Mouse (Mus musculus) thymus, postnatal 0 days (tissue): ENCODE measurements around the gene Smarcd3. TPM values are rescaled to one million over a fixed set of nuclear protein-coding genes. Genes with fewer than 3 reads are reported as not detected.

Source experiments
- DNase-seq: peaks from one replicate; pipeline ENCODE4 v3.0.0-alpha.2; 2015; ENCODE audit warnings: low spot score
- polyA plus RNA-seq: library from polyadenylated mRNA; unstranded; fragments of >200 nt; fragmentation: Nextera tagmentation; extraction: Ambion mirVana; gene quantifications from 2 replicates; pipeline ENCODE4 v1.2.1, GENCODE M21; 2015

The Smarcd3 gene
- 2.0 and 2.5 TPM in 2 replicates for polyA plus RNA-seq

DNA sequence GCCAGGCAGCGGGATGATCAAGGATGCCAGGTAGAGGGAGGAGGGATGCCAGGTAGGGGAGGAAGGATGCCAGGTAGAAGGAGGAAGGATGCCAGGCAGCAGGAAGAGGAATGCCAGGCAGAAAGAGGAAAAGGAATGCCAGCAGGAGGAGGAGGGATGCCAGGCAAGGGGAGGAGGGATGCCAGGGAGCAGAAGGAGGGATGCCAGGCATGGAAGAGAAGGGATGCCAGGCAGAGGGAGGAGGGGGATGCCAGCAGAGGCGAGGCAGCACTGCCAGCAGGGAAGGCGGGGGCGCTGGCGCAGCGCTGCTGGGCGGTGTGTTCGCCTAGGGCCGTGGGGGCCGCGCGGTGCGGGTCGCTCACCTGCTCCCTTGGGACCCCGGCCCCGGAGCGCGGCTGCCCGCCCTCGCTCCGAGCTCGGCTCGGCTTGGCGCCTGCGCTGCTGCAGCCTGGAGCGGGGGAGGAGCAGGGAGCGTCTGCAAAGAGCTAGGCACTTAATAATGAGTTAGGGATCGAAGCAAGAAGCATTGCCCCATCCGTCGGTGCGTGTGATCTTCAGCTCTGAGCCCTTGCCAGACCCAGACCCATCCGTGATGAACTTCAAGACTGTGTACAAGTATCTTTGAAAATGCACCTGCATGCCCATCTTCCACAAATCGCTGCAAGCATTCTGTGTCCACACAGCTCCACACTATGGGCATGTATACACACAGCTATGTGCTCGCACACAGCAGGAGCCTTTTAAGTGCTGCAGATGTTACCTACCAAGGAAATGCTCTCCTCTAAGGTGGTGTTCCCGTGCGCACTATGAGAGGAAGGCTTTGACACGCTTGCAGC lies at the start of gene Smarcd3:
Gene Smarcd3 (minus strand): TSS at position 426 of the 836 bp plus-strand sequence.
- DNase-seq: no peak

DNA sequence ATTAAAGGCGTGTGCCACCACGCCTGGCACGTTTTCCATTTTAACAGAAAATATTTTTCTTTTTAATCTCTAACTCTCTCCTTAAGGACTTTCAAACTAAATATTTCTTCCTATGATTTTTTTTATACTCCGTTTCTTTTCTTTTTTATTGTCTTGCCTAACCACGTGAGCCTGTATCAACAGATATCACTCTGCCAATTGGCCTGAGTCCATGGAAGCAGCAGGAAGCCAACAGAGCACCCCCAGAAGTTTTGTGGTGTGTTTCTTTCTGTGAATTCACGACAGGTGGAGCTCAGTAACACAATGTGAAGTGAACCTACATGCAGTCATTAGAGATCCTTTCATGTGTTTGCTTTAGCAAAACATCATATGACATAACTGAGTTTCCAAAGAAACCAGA lies 37.2 kb upstream of the Smarcd3 start:
- DNase-seq: no peak

- no peak for DNase-seq
These were observed 35.7 kb upstream of the Smarcd3 start for GRCm38 (mm10) chr5:24659708-24660423.

GRCm38 (mm10) chr5:24657113-24657512 lies 32.9 kb upstream of the Smarcd3 start:
- no peak for DNase-seq

GRCm38 (mm10) chr5:24654491-24654890 lies 30.3 kb upstream of the Smarcd3 start:
- no peak for DNase-seq

GRCm38 (mm10) chr5:24652780-24653179 lies 28.6 kb upstream of the Smarcd3 start:
- DNase-seq: no peak

GRCm38 (mm10) chr5:24651768-24652752 lies 27.8 kb upstream of the Smarcd3 start:
- DNase-seq: peak; percentile 73

- no peak for DNase-seq
These were observed 27.1 kb upstream of the Smarcd3 start for GRCm38 (mm10) chr5:24651356-24651755.

DNA sequence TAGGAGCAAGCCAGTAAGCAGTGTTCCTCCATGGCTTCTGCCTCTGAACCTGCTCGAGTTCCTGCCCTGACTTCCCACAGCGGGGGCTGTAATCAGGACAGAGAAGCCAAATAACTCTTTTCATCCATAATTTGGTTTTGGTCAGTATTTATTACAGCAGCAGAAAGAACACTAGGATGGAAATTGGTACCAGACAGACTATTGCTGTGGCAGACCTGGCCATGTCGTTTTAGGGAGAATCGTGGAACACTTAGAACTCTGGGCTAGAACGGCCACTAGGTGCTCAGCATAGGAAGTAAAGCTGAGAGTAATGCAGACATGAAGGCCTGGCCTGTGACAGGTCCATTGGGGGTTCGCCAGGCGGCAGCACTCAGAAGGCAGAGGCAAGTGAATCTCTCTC lies 25.5 kb upstream of the Smarcd3 start:
- no peak for DNase-seq

DNA sequence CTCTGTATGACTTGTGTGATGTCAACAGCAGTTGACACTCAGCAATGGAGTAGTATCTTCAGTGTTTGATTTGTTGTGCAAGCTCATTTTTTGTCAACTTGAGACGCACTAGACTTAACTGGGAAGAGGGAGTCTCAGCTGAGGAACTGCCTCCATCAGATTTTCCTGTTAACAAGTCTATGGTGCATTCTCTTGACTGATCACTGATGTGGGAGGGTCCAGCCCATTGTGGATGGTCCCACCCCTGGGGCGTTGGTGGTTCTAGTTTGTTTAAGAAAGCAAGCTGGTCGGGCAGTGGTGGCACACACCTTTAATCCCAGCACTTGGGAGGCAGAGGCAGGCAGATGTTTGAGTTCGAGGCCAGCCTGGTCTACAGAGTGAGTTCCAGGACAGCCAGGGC lies 25.0 kb upstream of the Smarcd3 start:
- no peak for DNase-seq

DNA sequence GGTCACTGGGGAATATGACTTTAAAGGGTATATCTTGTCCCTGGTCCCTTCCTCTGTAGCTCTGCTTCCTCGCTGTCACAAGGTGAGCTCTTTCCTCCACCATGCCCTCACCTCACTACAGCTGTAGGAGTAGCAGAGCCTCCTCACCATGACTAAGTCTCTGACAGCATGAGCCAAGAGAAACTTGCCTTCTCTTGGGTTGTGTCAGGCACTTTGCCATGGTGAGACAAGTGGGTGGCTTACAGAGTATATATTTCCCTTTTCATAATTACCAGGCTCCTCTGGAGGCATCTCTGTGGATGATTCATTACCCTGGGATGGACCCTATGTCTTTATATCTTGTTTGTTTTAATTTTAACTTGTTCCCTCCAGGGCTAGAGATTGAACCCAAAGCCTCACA lies 21.2 kb upstream of the Smarcd3 start:
- DNase-seq: no peak

DNA sequence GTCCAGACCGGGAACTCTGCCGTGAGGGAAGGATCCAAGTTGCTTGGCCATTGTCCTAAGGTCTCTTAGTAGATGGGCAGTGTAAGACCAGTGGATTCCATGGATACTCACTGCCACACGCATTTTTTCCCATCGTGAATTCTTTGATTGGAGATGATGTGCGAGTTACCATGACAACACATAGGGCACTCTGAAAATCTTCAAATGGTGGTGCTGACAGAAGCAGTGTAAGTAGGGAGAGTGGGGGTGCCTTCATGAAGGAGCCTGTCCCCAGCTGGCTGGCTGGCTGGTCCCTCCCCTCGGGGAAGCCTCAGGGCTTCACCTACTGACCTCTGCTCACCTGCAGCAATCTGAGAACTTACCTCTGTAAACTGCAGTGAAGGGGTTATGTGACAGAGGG lies 14.9 kb upstream of the Smarcd3 start:
- DNase-seq: no peak

DNA sequence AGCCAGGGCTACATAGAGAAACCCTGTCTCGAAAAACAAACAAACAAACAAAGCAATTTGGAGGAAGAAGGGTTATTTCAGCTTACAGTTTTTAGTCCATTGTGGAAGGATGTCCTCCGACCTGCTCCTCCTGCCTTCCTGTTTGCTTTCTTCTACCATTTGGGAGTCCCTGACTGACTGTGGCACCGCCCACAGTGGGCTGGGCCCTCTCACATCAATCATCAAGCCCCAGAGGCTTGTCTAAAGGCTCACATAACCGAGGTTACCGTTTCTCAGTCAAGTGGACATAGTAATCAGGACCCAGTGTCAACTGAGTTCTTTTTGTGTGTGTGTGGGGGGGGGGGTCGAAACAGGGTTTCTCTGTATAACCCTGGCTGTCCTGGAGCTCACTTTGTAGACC lies 13.9 kb upstream of the Smarcd3 start:
- DNase-seq: no peak

- DNase-seq: no peak
These were observed 12.8 kb upstream of the Smarcd3 start for GRCm38 (mm10) chr5:24636987-24637386.

DNA sequence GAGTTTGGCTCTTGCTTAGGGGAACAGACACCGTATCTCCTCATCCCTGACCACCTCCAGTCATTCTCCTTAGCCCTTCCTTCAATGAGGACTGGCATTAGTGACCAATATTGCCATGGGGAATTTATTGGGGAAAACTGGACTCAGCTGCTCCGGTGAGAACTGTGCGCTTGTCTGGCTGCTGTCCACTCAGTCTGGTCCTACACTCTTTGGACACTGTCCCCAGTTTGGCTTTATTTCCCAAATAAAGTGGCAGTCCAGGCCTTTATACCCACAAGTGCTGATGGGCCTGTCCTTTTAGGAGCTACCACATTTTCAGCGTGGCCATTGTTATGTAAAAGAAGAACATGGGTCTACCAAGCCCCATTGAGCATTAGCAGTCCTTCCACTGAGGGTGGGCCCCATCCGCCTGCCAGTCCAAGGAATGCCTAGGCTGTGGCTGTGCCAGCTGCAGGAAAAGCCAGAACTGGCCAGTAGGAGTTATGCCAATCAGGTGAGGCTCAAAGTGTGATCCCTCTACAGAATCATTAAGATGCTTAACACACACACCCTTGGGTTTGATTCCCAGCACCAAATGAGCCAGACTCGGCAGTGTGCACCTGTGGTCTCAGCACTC lies 11.4 kb upstream of the Smarcd3 start:
- DNase-seq: no peak

DNA sequence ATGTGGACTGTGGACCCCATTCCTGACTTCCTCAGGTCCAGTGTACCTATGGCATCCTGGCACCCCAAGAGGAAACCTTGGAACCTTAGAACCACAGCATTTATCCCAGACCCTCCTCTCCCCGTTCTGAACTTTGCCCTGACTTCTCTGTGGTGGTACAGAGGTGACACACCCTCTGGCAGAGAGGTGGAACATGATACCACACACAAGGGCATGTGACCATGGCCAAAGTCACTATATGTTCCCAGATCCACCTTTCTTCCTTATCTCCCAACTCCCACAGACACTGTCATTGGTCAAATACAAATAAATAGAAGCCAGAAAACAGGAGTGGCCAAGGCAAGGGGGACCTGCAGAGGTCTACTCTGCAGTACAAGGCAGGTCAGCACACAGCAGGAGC lies 10.9 kb upstream of the Smarcd3 start:
- no peak for DNase-seq

GRCm38 (mm10) chr5:24629712-24630111 lies 5.5 kb upstream of the Smarcd3 start:
- no peak for DNase-seq

- no peak for DNase-seq
These were observed 560 bp upstream of the Smarcd3 start for GRCm38 (mm10) chr5:24624822-24625120.

DNA sequence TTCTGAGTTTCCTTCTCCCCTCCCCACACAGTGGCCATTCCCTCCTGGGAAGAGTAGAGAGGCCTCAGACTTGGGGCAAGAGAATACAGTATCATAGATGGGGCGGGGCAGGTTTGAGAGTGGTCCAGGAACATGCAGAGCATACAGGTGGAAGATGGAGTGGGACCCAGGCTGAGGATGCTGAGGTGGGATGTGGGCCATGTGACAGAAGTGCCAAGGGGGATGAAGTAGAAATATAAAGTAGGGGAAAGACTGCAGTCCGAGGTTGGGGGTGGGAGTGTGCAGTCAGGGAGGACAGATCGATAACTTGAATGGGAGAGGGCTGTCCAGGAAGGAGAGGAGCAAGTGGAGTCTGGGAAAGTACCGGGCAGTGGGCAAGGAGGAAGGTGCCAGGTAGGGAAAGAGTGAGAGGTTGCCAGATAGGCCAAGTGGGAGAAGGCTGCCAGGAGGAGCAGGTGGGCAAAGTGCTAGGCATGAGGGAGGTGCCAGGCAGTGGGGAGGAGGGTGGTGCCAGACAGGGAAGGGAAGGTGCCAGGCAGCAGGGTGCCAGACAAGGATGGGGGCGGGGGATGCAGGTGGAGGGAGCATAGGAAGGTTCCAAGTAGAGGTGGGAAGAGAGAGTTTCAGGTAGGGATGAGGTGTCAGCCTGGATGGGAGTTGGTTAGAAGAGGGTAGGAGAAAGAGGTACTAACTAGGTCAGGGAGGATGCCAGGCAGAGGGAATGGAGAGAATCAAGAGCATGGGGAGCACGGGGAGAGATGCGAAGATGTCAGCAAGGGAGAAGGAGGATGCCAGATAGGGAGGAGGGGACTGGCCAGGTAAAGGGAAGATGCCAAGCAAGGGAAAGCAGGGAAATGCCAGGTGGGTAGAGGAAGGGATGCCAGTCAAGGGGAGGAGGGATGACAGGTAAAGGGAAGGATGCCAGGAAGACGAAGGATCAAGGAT lies 898 bp downstream of the Smarcd3 start:
- DNase-seq: no peak
